Mouse (Mus musculus) spleen, postnatal 4 days (tissue): Measurements from ENCODE around the gene Med29.

ENCODE experiments used
- DNase-seq, 2 experiments: peaks; one replicate each; pipeline ENCODE4 v3.0.0; 2022; ENCODE audit warnings: low spot score in 2 of 2

The Med29 gene

GRCm38 (mm10) chr7:28376011-28376771 is 16.3 kb downstream of the Med29 start:
- DNase-seq: peak; percentile 50 to 76

GRCm38 (mm10) chr7:28375176-28375921 is 17.2 kb downstream of the Med29 start:
- DNase-seq: peak; percentile 88 to 93

- no peak for DNase-seq
Observed at GRCm38 (mm10) chr7:28374647-28375046, 17.9 kb downstream of the Med29 start.

- no peak for DNase-seq
Observed at GRCm38 (mm10) chr7:28373891-28374495, 18.5 kb downstream of the Med29 start.

- peak; percentile 76 to 88 for DNase-seq
Observed at GRCm38 (mm10) chr7:28373131-28373581, 19.4 kb downstream of the Med29 start.

GRCm38 (mm10) chr7:28372251-28373108 is 20.0 kb downstream of the Med29 start, which contains the start of gene Plekhg2:
Gene Plekhg2 (minus strand): TSS chr7:28372599.
- peak; percentile 97 to 99 for DNase-seq

- DNase-seq: peak; percentile 60 to 83
Observed at GRCm38 (mm10) chr7:28371514-28371989, 21.0 kb downstream of the Med29 start.

- peak in 1 of 2 experiments; percentile 66 for DNase-seq
Observed at GRCm38 (mm10) chr7:28370977-28371513, 21.5 kb downstream of the Med29 start.

GRCm38 (mm10) chr7:28370051-28370450 is 22.5 kb downstream of the Med29 start:
- DNase-seq: peak in 1 of 2 experiments; percentile 67

- no peak for DNase-seq
Observed at GRCm38 (mm10) chr7:28368276-28368920, 24.1 kb downstream of the Med29 start.

- DNase-seq: no peak
Observed at GRCm38 (mm10) chr7:28367663-28368275, 24.7 kb downstream of the Med29 start.

- no peak for DNase-seq
Observed at GRCm38 (mm10) chr7:28362441-28363060, 30.0 kb downstream of the Med29 start.

GRCm38 (mm10) chr7:28361647-28362341 is 30.7 kb downstream of the Med29 start:
- no peak for DNase-seq

- DNase-seq: no peak
Observed at GRCm38 (mm10) chr7:28360291-28360690, 32.2 kb downstream of the Med29 start.

- DNase-seq: peak in 1 of 2 experiments; percentile 61
Observed at GRCm38 (mm10) chr7:28359854-28360253, 32.7 kb downstream of the Med29 start.

GRCm38 (mm10) chr7:28358431-28358830 is 34.1 kb downstream of the Med29 start:
- DNase-seq: no peak

GRCm38 (mm10) chr7:28357984-28358383 is 34.5 kb downstream of the Med29 start:
- DNase-seq: no peak

GRCm38 (mm10) chr7:28356981-28357380 is 35.5 kb downstream of the Med29 start:
- DNase-seq: no peak

GRCm38 (mm10) chr7:28355221-28355620 is 37.3 kb downstream of the Med29 start:
- no peak for DNase-seq
